Mouse (Mus musculus) liver, postnatal 0 days (tissue): ENCODE results near the gene Sdk1.

Source experiments
- CTCF ChIP-seq: sonication (generic); IDR thresholded peaks from 2 replicates; pipeline ENCODE4 v1.5.1; 2016; ENCODE audit warnings: antibody characterized with exemption, low read depth
- EP300 ChIP-seq: IDR thresholded peaks from 2 replicates; pipeline ENCODE4 v1.6.1; 2016; ENCODE audit warnings: antibody characterized with exemption, low read depth, mild to moderate bottlenecking

GRCm38 (mm10) chr5:142010189-142010588, 768.9 kb downstream of the Sdk1 start:
- TF ChIP-seq CTCF (no peak), EP300 (no peak)
